Mouse (Mus musculus): Measurements from ENCODE around the gene Iqce.

Gene Iqce

GRCm38 (mm10) chr5:140702103-140702513 is at the start of gene Iqce:
TSS of gene Iqce (minus strand) at chr5:140702378.
- DNase-seq, result peak; percentile 96

GRCm38 (mm10) chr5:140750925-140751324 is 48.7 kb upstream of the Iqce start:
- peak; percentile 73 for DNase-seq

DNA sequence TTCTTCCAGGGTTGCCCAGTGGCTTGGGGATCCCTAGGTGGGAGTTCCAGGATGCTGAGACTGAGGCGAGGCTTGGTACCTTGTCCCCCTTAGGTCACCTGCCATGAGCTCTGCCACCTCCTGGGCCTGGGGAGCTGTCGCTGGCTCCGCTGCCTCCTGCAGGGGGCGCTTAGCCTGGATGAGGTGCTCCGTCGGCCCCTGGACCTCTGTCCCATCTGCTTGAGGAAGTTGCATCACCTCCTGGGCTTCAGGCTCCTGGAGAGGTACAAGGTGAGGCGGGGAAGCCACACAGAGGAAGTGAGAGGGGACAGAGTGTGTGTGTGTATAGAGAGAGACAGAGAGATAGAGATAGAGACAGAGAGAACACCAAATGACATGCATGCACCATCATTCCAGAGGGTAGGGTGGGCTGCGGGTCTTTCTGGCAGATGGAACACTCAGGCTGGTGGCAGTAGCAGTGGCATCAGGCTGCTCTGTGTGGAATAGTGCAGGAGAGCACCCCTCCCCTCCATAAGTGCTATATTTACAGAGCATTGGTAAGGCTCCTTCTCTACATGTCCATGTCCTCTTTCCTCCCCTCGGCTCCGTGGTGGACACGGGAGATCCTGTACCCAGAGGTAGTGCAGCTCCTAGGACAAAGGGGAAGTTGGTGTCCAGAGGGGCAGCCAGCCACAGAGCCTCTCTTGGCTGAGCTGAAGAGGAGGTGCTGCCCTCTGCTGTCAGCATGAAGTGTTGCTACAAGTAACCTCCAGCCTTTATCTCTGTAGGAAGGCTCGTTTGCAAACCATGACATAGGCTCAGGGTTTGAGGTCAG is 47.1 kb upstream of the Iqce start:
- peak; percentile 86 for DNase-seq

DNA sequence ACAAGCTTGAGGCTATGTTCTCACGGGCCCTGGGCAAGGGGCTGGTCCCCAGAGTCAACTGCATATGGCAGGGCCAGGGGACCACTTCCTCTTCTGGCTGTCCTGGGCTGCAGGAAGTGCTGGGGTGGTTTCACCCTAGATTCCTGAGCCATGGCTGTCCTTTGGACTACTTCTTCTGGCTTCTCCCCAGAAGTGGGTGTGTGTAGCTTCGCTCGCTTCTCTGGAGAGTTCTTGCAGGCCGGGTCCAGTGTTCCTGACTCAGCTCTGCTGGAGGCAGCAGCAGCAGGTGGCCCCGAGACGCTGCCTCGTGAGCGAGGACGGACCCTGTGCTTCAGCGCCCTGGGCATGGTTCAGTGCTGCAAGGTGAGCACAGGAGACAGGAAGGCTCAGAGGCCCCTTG is 46.2 kb upstream of the Iqce start:
- peak; percentile 49 for DNase-seq

- no peak for DNase-seq
These were observed 41.5 kb upstream of the Iqce start for GRCm38 (mm10) chr5:140743706-140744131.

GRCm38 (mm10) chr5:140741877-140742276 is 39.7 kb upstream of the Iqce start:
- peak; percentile 55 for DNase-seq

DNA sequence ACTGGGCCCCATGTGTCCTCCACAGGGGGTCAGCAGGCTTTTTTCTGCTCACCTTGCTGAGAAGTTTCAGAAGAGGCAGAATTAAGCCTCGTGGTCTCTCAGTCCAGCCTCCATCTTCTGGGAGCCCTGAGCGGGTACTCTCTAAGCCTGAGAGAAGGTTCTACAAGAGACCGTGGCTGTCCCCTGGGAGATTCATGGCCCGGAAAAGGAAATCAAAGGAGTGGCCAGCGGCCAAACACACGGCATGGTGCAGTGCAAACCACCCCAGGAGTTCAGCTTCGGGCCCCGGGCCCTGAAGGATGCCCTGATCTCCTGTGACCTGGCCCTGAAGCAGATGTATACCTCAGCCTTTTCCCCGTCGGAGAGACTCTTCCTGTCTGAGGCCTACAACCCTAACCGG is 38.9 kb upstream of the Iqce start:
- DNase-seq, result no peak

DNA sequence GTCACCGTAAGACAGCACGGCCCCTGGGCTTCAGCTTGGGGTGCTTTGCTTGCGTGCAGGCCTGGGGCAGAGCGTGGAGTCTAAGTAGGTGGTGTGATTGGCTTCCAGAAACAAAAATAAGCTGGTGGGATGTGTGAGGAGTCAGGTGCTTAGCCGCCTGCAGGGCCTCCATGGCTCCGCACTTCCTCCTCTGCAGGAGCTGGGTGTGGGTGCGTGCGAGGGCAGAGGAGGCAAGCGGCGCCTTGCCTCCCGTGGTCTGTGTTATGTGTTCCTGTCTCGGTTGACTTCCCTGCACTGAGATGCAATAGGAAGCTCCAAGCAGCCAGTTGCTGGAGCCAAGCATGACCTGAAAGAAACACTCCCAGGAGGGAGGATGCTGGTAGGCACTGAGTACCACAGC is 37.6 kb upstream of the Iqce start:
- DNase-seq, result peak; percentile 44

DNA sequence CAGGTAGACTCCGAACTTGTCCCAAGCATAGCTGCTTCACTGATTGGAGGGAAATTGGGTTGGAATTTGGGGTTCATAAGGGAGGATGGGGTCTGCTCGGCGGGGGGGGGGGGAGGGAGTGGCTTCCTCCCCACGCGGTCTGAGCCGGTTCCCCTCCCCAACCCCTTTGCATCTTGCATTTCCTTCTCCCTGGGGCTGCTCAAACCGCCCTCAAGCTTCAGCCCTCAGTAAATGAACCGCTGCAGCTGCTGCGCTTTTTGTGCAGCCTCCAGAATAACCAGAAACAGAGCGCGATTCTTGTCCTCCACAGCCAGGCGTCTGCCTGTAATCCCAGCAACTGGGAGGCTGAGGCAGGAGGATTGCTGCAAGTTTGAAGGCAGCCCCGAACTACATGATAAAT is 34.0 kb upstream of the Iqce start:
- peak; percentile 12 for DNase-seq

DNA sequence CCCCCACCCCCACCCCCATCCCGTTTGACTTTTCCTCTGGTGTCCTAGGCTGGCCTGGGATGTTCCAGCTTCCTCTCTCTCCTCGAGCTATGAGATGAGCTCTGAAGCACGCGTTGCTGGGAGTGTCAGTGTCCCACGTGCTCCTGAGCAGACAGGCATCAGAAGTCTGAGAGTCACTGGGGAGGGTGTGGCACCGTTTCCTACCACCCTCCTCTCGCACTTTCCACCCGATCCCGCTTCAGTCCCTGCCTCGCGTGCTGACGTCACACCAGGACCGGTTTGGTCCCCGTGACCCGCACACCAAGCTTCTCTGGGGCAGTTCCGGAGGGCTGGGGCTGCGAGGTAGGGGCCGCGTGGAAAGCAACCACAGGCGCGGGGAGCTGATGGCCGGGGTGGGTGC is 33.1 kb upstream of the Iqce start:
- peak; percentile 80 for DNase-seq

GRCm38 (mm10) chr5:140733336-140733735 is 31.2 kb upstream of the Iqce start:
- DNase-seq, result peak; percentile 67

DNA sequence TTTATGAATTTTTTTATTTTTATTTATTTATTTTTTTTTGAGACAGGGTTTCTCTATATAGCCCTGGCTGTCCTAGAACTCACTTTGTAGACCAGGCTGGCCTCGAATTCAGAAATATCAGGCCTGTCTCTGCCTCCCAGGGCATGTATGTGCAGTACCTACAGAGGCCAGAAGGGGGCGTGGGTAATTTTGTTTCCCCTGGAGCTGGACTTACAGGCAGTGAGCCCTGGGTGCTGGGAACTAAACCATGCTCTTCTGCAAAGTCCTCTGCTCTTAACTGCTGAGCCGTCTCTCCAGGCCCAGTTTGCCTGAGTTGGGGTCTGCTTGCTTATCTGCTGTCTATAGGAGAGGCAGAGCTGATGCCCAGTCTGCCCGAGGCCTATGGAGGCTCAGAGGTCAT is 30.0 kb upstream of the Iqce start:
- DNase-seq, result peak; percentile 15

DNA sequence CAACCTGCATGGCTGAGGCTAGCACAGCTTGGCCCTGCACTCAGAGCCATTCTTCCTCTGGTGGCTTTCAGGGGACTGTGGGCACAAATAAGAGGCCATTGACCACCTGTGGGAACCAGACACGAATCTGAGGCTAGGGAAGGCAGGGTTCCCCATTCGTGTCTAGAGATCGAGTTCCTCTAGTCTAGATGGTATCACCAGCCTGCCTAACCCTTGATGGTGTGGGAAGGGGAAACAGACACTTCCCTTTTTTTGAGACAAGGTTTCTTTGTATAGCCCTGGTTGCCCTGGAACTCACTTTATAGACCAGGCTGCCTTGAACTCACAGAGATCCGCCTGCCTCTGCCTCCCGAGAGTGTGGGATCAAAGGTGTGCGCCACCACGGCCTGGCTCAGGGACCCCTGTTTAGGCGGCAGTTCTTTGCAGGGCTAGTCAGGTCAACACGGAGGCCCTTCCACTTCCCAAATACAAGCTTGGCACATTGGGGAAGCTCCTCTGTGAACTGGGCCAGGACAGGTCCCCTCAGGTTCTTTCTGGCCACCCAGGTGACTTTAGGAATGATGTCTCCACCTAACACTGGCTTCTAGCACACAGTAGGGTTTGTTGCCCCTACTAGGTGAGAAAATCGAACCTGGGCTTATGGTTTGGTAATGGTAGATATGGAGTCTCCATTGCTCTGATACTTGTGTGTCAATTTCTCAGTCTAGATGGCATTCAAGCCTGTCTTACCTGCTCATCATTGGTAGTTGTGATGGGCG is 29.0 kb upstream of the Iqce start:
- DNase-seq, result peak; percentile 57

DNA sequence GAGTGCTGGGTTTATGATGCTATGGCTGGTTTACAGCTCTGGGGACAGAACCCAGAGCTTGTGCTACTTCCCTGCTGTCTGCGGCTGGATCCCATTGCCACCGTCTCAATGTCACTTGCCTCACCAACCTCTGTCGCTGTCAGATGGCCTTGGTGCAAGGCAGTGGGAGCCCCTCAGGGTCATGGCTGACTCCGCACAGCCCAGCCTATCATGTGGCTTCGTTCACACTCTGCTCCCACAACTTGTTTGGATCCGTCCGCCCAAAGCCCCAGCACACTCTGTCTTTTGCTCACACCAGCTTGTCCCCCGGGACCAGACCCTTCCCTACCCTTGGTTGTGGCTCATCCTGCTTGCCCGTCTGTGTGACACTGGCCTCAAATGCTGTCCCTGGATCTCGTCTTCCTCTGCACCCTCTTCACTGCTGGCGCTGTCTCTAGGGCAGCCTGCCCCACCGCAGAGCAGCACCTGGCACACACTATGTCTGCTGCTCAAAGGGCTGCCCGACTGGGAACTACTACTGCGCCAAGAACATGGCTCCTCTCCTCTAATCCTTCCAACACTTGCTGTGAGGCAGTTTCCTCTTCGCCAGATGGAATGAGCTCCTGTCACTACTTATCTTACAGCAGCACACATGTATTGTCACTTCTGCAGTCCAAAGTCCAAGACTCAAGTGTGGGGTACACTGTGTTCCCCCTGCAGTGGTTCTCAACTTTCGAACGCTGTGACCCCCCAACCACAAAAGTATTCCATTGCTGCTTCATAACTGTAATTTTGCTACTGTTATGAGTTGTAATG is 25.0 kb upstream of the Iqce start:
- no peak for DNase-seq

DNA sequence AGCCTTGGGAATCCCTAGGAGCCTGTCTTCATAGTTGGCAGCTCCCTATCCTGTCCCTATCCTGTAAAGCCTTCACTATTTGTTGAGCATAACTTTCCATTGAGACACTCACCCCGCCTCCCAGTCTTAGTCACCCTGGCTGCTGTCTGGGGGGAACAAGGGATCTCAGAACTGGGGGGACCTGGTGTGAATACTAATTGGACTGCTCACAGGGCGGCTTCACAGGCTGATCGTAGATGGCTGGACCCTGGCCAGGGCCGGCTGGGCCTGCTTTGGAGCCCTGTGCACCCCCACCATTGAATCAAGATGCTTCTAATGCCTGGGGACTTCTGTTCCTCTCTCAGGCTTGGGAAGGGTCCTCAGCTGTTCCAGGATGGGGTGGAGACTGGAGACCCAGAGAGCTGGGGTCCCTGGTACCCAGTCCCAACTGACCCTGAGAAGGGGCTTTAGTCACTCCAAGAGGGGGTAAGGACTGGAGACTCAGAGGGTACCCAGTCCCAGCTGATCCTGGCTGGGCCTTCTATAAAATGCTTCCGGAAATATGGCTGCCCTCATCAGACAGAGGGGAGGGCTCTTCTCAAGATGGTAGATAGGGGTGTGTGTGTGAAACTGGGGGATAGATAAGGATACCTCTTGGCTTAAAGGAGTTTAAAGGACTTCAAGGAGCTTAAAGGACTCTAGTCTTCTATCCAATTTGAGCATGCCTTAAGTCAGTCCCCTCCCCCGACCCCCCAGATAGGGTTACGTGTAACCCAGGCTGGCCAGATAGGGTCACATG is 24.1 kb upstream of the Iqce start:
- no peak for DNase-seq

DNA sequence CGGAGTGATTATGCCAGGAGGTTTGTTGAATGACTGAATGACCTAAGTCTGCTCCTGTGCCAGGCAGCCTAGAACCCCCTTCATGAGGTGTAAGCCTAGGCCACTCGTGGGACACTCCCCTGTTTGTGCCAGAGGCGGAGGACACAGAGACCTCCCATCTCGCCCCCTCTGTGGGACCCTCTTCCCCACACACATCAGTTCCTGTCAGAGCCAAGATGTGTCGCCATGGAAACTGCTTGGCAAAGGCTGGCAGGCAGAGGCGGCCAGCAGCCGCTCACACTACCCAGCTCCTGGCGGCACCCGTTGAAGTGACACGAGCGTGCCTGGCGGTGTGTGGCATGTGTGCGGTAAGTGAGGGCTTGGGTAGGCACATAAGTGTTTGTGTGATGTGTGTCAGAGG is 21.6 kb upstream of the Iqce start, which contains the start of gene Amz1:
Gene Amz1, plus strand, starts transcription at position 306 of the 400 bp plus-strand sequence.
- DNase-seq, result no peak

GRCm38 (mm10) chr5:140722121-140722520 is 19.9 kb upstream of the Iqce start:
- DNase-seq, result no peak

GRCm38 (mm10) chr5:140720773-140721172 is 18.6 kb upstream of the Iqce start:
- DNase-seq, result no peak

DNA sequence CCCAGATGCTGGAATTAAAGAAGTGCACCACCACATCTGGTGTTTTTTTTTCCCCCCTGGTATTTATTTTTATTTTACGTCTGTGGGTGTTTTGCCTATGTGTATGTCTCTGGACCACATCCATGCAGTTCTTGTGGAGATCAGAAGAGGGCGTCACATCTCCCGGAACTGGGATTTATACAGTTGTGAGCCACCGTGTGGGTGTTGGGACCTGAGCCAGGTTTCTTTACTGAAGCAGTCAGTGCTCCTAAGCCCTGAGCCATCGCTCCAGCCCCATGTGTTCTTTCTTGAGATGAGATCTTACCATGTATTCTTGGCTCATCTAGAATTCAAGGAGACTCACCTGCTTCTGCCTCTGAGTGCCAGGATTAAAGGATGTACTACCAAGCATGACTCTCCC is 8.9 kb upstream of the Iqce start:
- no peak for DNase-seq

DNA sequence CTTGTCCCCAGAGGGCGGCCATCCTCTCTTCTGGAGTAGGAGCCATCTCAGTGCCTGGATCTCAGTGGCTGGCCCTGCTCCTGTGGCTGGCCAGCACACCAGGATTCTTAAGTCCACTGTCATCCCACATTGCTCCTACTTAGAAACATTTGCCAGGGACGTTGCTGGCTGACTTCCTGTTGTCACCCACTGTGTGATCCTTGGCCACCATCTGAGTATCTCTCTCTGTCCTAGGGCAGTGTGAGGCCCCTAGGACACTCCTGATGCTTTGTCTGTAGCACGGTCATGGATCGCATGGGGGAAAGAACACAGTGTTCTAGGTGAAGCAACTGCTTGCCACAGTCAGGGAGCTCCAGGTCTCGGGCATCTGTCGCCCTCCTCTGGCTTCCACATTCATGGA is 8.1 kb upstream of the Iqce start:
- no peak for DNase-seq

DNA sequence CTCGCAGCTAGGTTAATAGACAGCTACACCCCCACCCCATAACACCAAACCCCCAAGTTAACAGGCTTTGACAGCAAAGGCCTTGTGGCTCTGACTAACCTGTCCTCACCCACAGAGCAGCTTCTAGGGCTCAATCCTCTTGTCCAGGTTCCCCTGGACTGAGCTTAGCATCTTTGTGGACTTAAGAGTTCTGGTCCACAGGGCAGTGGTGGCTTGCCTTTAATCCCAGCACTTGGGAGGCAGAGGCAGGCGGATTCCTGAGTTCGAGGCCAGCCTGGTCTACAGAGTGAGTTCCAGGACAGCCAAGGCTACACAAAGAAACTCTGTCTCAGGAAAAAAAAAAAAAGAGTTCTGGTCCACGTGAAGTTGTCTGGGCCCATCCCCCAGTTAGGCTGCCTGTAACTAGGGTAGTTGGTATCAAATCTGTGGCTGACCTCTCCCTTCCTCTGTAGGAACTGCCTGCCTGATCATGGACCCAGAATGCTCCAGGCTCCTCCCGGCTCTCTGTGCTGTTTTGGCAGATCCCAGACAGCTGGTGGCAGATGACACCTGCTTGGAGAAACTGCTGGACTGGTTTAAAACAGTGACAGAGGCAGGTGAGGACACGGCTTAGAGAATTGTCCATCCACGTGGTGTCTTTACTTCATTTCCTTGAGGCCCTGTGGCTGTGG is 3.5 kb upstream of the Iqce start:
- DNase-seq, result peak; percentile 25

All from lung, postnatal 36 days (tissue).